Mouse (Mus musculus) layer of hippocampus, adult 2 months (tissue): ENCODE measurements around the gene Ano1. TPM values are rescaled to one million over a fixed set of nuclear protein-coding genes. Genes with fewer than 3 reads are reported as not detected.

ENCODE experiments used
- DNase-seq, 2 experiments: peaks; one replicate each; pipeline ENCODE4 v3.0.0; 2022; ENCODE audit warnings: low spot score in 2 of 2
- H3K27ac ChIP-seq: fragments of 200-600 bp; 2 replicates; pipeline ENCODE4 v1.8.1; 2022
- H3K4me3 ChIP-seq: fragments of 200-600 bp; 2 replicates; pipeline ENCODE4 v1.8.1; 2022; ENCODE audit warnings: mild to moderate bottlenecking
- CTCF ChIP-seq: fragments of 200-600 bp; conservative IDR thresholded peaks from 2 replicates; pipeline ENCODE4 v1.8.1; 2022; ENCODE audit warnings: antibody characterized with exemption, mild to moderate bottlenecking, moderate library complexity
- total RNA-seq, 2 experiments: library from RNA; stranded (reverse); gene quantifications; 2 replicates each; pipeline ENCODE4 v1.2.3; 2021

Gene Ano1
- total RNA-seq, 2 experiments from 2014 or later, result 2.7 to 3.5 TPM

- Histone ChIP-seq H3K4me3 (no peak overlapping the region), H3K27ac (no peak overlapping the region)
- TF ChIP-seq CTCF, result no peak
- no peak for DNase-seq
Observed at GRCm38 (mm10) chr7:144719956-144720355, 31.8 kb downstream of the Ano1 start.

DNA sequence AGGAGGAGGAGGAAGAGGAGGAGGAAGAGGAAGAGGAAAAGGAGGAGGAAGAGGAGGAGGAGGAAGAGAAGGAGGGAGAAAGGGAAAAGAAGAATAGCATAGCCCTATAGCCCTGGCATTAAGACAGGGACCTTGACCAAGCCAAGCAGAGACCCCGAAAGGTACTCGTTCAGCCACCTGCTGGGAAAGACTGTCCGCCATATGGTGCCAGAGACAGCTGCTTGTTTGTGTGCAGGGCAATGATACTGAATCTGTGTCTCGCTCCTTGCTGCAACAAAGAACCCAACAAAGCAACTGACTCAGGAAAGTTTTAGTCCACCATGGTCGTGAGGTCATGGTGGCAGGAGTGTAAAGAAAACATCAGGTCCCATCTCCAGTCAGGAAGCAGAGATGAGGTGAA, 34.0 kb downstream of the Ano1 start:
- H3K4me3 ChIP-seq, result no peak overlapping the region
- no peak for DNase-seq
- H3K27ac ChIP-seq, result no peak overlapping the region
- TF ChIP-seq CTCF, result no peak

- TF ChIP-seq CTCF, result no peak
- H3K4me3 ChIP-seq, result no peak overlapping the region
- no peak for DNase-seq
- H3K27ac ChIP-seq, result no peak overlapping the region
Observed at GRCm38 (mm10) chr7:144697870-144698269, 53.9 kb downstream of the Ano1 start.

DNA sequence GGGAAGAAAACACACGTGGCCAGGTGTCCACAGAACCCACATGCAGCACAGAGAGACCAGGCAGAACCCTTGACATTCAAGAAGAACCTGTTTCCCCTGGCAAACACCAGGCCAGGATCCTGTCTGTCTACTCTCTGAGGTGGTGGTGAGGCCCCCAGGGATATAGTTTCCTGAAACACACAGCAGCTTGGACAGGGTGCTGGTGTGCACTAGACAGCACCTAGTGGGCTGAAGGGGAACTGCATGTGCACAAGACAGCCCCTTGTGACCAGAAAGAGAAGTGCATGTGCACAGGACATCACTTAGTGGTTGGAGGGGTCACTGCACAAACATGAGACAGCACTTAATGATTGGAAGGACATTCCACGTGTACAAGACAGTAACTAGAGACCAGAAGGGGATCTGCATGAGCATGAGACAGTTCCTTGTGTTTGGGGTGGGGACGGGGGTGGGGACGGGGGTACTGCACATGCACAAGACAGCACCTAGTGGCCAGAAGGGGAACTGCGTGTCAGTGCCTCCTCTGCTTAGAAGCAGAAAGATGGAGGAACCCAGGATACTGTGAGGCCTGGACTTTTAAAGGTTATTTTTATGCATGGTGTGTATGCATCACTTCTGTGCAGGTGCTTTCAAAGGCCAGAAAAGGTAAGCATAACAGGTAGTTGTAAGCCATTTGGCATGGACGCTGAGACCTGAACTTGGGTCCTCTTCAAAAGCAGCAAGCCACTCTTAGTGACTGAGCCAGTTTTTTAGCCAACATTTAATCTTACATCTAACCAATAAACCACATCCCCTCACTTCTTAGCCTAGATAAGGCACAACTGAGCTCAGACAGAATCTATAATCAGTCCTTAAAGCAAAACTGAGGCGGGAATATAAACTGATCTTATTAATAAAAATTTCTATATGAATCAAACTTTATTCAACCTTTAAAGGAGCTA, 54.7 kb downstream of the Ano1 start:
- no peak for DNase-seq
- Histone ChIP-seq H3K4me3 (no peak overlapping the region), H3K27ac (no peak overlapping the region)
- peak; percentile 68 for TF ChIP-seq CTCF

DNA sequence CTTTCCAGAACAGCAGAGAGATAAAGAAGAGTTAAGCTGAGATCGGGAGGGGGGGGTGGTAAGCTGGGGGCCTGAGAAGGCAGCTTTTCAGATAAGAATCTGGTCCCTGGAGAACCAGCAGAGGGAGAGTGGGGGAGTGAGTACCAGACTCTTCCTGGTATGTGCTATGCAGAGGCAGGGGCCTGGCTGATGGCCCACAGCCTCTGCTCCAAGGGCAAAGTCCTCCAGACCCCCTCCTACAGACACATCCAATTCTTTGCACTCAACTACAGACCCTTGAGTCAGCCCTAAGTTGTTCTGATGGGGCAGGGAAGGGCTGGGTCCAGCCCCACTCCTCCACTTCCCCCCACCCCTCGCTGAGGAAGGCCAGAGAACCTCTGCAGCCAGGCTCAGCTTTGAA, 61.9 kb downstream of the Ano1 start:
- DNase-seq, result no peak
- Histone ChIP-seq H3K4me3 (no peak overlapping the region), H3K27ac (no peak overlapping the region)
- TF ChIP-seq CTCF, result no peak

- DNase-seq, result no peak
- no peak overlapping the region for H3K4me3 ChIP-seq
- TF ChIP-seq CTCF, result no peak
- no peak overlapping the region for H3K27ac ChIP-seq
Observed at GRCm38 (mm10) chr7:144689136-144689535, 62.6 kb downstream of the Ano1 start.

GRCm38 (mm10) chr7:144687663-144688381, 64.0 kb downstream of the Ano1 start:
- no peak overlapping the region for H3K4me3 ChIP-seq
- DNase-seq, result no peak
- no peak overlapping the region for H3K27ac ChIP-seq
- no peak for TF ChIP-seq CTCF

DNA sequence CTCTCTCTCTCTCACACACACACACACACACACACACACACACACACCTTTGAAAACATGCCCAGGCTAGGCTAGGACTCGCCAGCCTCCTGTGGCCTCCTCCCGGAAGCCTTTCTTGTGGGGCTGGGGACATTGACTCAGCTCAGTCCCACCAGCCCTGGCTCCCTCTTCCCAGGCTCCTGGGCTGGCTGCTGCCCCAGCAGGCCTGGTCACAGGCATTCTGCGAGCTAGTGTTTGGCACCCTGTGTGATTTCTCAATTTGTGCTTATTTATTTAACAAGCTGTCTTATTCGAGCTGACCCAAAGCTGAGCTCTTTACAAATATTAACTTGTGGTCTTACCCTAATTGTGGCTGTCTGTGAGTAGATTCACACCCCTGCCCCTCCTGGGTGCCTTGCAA, 66.8 kb downstream of the Ano1 start:
- no peak for TF ChIP-seq CTCF
- Histone ChIP-seq H3K4me3 (no peak overlapping the region), H3K27ac (no peak overlapping the region)
- DNase-seq, result no peak

- no peak for TF ChIP-seq CTCF
- Histone ChIP-seq H3K4me3 (no peak overlapping the region), H3K27ac (no peak overlapping the region)
- DNase-seq, result peak; percentile 10 to 18
Observed at GRCm38 (mm10) chr7:144684467-144684866, 67.3 kb downstream of the Ano1 start.

DNA sequence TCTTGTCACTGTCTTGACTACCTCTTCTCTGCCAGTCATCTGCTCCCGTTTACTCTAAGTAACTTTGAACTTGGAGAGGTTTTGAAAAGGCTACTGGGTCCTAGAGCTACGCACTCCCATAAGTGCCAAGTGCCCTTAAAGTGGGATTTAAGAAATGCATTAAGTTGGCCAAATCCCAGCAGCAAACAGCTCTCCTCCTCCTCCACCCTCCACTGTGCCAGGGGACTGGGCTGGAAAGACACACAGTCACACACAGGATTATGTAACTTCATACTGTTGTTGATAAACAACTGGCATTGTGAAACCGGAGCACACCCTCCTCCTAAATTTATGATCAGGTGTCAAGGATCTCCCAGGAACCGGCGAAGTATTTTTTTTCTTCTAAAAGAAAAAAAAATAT, 71.7 kb downstream of the Ano1 start:
- Histone ChIP-seq H3K27ac (no peak overlapping the region), H3K4me3 (no peak overlapping the region)
- DNase-seq, result no peak
- TF ChIP-seq CTCF, result no peak

DNA sequence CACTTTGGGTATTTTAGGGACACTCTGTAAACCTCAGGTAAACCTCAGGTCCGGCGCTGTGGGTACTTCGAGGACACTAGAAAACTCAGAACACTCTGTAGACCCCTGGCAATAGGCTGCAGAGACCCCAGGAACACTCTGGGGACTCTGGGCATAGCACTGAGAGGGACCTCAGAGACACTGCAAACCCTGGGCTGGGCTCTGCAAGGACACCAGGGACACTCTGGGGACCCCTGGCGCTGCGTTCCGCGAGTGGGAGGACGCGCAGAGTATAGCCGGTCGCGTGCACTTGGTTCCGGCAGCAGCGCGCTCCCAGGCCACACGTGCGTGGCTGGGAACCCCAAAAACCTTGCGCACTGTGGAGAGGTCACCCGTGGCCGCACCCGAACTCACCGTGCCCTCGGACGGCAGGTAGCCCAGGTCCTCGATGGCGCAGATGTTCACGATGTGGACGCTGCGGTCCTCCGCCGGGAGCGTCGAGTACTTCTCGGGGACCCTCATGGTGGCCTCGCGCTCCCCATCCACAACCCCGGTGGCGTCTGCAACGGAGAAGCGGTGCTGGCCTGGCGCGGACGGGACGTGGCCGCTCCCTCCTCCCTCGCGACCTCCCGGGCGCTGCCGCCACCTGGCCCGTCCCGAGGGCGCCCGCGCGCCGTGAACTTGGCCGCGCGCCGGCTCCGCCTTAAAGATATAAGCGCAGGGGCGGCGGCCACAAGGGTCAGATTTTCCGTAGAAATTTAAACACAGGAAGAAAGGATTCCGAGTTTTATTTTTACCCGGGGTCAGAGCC, 73.3 kb downstream of the Ano1 start:
- no peak for DNase-seq
- no peak for TF ChIP-seq CTCF
- Histone ChIP-seq H3K4me3 (peak overlapping the region; percentile 41), H3K27ac (no peak overlapping the region)

GRCm38 (mm10) chr7:144677341-144678086, 74.3 kb downstream of the Ano1 start:
- H3K27ac ChIP-seq, result no peak overlapping the region
- H3K4me3 ChIP-seq, result no peak overlapping the region
- TF ChIP-seq CTCF, result no peak
- DNase-seq, result no peak
